Mouse (Mus musculus): ENCODE results near the gene Rbm20.

GRCm38 (mm10) chr19:53758881-53759418, 81.8 kb downstream of the Rbm20 start:
- TF ChIP-seq CTCF (IDR thresholded peaks at IDR 0.05; ENCODE audit: low read depth, low read length) = no peak
- no peak for TF ChIP-seq POLR2A (IDR thresholded peaks at IDR 0.05; ENCODE audit: borderline replicate concordance, low read depth, low read length)

Data from bone marrow macrophage, adult 2 months (primary cell).